Mouse (Mus musculus): ENCODE data around the gene Gatd1. TPM values are rescaled to one million over a fixed set of nuclear protein-coding genes. Genes with fewer than 3 reads are reported as not detected.

The Gatd1 gene
- 36.6 and 60.3 TPM in 2 replicates for polyA plus RNA-seq (2012; rRNA removed)

DNA sequence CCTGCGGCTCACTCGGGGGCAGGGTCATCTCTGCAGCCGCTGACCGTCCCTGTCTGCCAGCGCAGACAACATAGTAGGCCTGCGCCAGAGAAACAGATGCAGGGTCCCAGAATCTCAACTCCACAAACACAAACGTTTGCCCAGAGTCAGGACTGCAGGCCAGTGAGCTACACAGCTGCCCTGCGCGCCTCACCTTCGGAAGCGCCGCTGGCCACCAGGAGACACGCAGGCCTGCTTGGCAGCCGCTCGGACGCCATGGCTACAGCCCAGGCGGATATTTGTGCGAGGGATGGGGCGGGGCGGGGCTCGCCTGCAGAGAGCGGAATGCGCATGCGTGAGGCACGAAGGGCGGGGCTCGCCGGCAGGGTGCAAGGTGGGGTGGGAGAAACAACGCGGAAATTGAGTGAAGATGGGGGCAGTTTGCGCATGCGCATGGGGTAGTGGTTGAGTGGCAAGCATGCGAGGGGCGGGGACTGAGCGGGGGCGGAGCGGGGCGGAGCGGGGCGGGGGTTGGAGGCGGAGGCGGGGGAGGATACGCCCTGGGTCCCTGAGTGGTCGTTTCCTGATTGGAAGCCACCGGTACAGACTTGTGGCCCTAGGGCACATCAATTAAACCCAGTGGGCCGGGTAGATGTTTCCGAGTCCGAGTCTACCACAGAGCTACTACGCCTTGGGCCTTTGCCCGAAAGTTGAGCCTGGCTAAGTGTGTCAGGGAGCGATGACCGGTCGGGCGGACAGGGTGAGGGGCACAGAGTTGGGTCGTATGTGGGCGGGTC, at the start of gene Gatd1:
Gatd1 (minus strand) TSS at position 328 of the 776 bp plus-strand sequence.

DNA sequence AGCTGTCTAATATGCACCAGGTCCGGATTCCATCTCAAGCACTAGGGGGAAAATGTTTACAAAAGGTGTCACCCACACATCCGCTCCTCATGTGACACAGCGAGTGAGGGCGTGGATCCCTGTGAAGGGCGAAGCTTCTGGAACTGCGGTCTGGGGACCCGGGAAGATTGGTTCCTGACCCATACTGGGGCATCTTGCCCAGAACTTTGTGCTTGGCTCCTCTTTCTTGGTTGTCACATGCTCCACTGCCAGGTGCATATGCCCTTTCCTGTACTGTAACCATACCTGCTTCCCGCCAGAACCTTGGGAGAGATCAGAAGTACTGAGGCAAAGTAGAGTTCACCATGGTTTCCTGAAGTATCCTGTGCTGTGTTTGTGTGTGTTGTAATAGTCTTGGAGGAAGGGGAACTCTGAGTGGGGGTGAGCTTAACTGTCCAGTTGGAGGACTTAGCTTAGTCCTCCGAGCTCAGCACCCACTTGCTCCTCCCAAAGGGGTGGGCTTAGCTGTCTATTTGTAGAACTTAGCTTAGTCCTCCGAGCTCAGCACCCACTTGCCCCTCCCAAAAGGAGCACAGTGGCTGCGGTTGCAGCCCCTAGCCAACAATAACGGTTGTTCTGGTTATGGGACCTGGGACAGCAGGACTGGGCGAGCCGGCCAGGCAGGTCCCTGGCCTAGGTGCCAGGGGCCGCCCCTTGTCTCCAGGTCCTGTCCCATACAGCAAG, 46.6 kb upstream of the Gatd1 start, which contains the start of gene Cracr2b:
Cracr2b (plus strand) TSS at position 704 of the 723 bp plus-strand sequence.

DNA sequence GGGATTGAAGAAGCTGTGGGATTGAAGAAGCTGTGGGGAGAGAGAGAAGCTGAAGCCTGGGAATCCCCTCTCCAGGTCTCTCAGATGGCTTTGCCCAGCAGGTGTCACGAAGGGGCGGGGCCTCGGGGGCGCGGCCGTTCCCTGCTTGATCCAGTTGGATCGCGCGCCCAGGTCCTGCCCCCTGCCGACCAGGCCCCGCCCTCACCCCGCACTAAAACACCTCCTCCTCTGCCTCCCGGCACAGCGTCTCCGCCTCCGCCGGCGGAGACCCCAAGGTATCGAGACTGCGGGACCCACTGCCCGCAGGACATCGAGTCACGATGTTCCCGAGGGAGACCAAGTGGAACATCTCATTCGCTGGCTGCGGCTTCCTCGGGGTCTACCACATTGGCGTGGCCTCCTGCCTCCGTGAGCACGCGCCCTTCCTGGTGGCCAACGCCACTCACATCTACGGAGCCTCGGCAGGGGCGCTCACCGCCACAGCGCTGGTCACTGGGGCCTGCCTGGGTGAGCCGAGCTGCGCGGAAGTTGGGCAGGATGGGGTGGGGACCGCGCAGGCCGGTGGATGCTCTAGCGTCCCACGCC, 41.1 kb upstream of the Gatd1 start, which contains the start of gene Pnpla2:
Pnpla2 (plus strand) TSS at position 232 of the 585 bp plus-strand sequence.

DNA sequence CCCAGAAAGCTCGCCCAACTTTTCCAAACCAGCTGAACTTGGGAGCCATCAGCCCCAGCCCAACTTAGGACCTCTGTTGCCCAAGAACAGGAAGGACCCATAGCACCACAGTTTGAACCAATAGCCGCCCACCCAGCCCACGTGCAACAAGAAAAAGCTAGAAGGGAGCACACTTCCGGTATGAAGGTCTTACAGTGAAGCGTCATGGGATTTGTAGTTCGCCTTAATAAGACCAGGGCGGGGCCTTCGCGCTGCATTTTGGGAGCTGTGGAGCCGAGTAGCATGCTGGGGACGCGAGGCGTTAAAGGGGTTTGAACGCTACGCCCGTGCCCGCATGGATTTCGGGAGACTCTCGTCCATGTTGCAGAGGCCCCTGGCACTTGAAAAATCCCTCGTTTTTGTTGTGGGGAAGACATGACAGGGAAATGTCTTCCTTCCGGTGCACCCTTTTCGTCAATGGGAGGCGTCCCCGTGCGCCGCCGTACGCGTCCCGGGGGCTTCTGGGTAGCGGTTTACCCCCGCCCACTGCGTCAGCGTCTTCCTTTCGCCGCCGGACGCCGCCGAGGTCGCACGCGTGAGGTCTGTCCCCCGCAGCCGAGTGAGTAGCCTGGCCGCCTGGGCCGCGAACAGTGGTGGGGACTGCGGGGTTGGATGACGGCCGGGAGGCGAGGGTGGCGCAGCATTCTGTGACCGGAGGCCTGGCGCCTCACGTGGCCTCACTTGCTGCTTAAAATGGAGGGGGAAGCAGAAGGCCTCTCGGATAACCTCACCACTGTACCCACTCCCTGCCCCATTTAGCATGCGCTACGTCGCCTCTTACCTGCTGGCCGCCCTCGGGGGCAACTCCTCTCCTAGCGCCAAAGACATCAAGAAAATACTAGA, 33.4 kb upstream of the Gatd1 start, which contains the start of gene Rplp2:
Rplp2 (plus strand) TSS at position 261 of the 882 bp plus-strand sequence.

DNA sequence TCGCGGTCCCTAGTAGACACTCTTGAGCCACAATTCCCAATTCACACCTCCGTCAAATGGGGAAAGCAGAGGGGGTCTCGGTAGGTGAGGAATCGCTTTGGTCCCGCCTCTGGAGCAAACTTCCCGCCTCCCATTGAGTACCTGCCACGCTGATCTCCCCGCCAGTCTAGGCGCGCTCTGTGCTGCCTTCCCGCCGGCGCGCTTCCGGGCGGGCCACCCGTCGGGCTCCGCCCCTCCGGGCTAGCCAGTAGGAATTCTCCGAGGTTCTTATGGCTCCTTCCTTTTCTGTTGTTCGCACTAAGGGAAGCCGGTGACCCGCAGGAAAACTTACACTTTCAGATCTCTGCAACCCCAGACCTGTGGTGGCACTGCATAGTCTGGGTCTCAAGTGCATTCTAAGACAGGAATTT, 29.9 kb upstream of the Gatd1 start, which contains the start of gene Pidd1:
Pidd1 (minus strand) TSS at position 198 of the 410 bp plus-strand sequence.

DNA sequence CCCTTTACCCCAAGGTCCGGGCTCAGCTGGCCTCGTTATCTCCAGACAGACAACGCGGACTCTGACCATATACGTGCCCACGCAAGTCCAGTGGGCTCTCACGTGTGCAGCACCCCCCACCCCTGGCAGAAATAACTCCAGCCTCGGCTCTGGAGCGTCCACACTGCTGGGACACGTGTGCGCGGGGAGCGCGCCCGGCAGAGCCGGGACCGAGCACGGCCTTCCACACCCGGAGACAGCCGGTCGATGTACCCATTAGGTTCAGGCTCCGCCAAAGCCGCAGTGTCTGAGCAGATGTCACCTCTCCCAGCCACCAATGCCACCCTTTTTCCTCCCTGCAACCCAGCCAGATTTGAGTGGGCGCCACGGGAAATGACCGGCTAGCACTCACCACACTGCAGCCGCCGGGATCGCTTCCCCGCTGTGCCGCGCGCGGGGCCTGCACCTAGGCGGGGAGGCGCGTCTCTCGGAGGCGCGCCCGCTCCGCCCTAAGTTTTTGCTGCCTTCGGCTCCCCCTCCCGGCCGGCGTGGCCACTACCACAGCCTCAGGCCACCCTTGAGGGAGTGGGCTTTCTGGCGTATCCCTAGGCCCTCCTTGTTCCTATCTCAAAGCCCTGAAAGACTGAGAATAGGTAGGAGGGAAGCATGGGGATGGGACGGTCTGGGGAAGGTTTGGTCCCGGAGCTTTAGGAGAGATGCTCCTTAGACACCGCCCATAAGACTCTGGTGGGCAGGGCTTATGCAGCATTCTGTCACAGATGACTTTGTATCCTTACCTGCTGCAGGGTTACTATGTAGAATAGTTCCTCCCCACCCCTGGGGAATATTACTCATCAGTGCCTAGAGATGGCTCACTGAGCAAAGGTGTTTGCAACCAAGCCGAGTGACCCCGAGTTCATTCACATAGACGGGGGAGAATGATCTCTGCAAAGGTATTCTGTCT, 23.5 kb upstream of the Gatd1 start, which contains the start of gene Slc25a22:
Slc25a22 (minus strand) TSS at position 715 of the 943 bp plus-strand sequence.

DNA sequence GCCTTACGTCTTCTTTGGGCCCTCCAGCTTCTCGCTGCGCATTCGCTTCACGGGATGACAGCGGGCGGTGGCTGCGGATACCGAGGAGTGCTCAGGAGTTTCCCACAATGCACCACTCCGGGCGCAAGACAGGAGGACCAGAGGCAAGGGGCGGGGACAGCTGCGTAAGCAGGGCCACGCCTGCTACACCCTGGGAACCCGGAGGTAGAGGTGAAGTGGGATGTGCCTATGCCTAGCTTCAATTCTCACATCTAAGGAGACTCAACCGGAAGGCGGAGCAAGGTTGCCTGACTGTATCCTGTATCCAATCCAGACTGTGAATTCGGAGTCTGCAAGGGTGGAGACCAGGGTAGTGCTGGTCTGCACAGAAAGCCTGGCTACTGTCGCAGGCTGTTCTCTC, 15.4 kb upstream of the Gatd1 start, which contains the start of gene Cend1:
Cend1 (minus strand) TSS at position 182 of the 400 bp plus-strand sequence.

DNA sequence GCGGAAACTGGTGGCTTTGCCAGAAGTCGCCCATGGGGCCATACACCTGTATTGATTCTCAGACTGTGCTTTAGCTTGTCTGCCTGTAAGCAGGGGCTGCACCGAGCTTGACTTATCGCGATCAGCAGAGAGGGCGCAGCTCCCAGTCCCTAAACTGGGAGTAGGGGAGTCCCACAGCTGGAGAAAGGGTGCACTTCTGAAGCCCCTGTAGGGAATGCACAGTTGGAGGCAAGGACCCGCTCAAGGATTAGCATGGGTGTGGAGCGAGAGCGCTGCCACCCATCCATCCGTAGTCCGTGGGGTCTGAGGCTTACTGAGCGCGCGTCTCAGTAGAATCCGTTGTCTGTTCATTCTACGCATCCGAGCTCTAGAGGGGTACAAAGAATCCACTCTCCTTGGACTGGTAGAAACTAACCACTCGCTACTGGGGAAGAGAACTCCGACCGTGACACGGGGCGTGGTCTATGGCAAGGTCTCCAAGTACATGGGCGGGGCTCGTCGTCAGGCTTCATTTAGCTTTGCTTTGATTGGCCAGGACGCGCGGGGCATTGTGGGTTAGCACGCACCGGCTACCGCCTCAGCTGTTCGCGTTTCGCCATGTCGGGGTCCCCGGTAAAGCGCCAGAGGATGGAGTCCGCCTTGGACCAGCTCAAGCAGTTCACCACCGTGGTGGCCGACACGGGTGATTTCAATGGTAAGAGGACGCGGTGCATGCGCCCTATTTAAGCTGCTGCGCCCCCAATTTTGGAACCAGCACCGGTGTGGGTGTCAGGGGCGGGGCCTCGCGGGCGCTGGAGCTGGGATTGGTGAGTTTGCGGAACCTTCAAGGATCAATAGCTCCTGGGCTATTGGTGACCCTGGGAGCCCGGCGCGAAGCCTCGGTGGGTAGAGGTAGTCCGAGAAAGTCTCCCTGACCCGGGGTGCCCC, 22.0 kb downstream of the Gatd1 start, which contains the start of gene Taldo1:
Taldo1 (plus strand) TSS at position 575 of the 927 bp plus-strand sequence.

Other genes starting within 250 kb of the Gatd1 start
- 44.5 and 71.8 TPM in 2 replicates for gene Rnh1, start 241.3 kb downstream of the Gatd1 start, polyA plus RNA-seq (2012; rRNA removed)
- gene Hras, start 220.1 kb downstream of the Gatd1 start, polyA plus RNA-seq (2012; rRNA removed), result 97.5 and 134 TPM in 2 replicates
- gene Lrrc56, start 220.0 kb downstream of the Gatd1 start, polyA plus RNA-seq (2012; rRNA removed), result 15.4 and 17.1 TPM in 2 replicates
- gene Lmntd2, start 200.1 kb downstream of the Gatd1 start, polyA plus RNA-seq (2012; rRNA removed), result 8.6 and 10.9 TPM in 2 replicates
- gene Rassf7, start 198.3 kb downstream of the Gatd1 start, polyA plus RNA-seq (2012; rRNA removed), result 38.0 and 43.8 TPM in 2 replicates
- gene Phrf1, start 185.4 kb downstream of the Gatd1 start, polyA plus RNA-seq (2012; rRNA removed), result 45.8 and 52.9 TPM in 2 replicates
- gene Irf7, start 147.7 kb downstream of the Gatd1 start, polyA plus RNA-seq (2012; rRNA removed), result 0.49 and 0.77 TPM in 2 replicates
- 0.02 and 0.16 TPM in 2 replicates for gene Cdhr5, start 137.3 kb downstream of the Gatd1 start, polyA plus RNA-seq (2012; rRNA removed)
- 0.28 and 4.1 TPM in 2 replicates for gene Sct, start 135.0 kb downstream of the Gatd1 start, polyA plus RNA-seq (2012; rRNA removed)
- gene Drd4, start 122.1 kb downstream of the Gatd1 start, polyA plus RNA-seq (2012; rRNA removed), result 0.56 and 1.6 TPM in 2 replicates
- gene Deaf1, start 86.4 kb downstream of the Gatd1 start, polyA plus RNA-seq (2012; rRNA removed), result 45.2 and 61.7 TPM in 2 replicates
- gene Tmem80, start 86.4 kb downstream of the Gatd1 start, polyA plus RNA-seq (2012; rRNA removed), result 44.9 and 57.3 TPM in 2 replicates
- 2.7 and 3.8 TPM in 2 replicates for gene Eps8l2, start 75.3 kb downstream of the Gatd1 start, polyA plus RNA-seq (2012; rRNA removed)
- 237 and 389 TPM in 2 replicates for gene Taldo1, start 21.9 kb downstream of the Gatd1 start, polyA plus RNA-seq (2012; rRNA removed)
- gene Cend1, start 15.4 kb upstream of the Gatd1 start, polyA plus RNA-seq (2012; rRNA removed), result 6.8 and 9.0 TPM in 2 replicates
- 61.2 and 68.0 TPM in 2 replicates for gene Slc25a22, start 23.8 kb upstream of the Gatd1 start, polyA plus RNA-seq (2012; rRNA removed)
- 29.8 and 30.6 TPM in 2 replicates for gene Pidd1, start 29.9 kb upstream of the Gatd1 start, polyA plus RNA-seq (2012; rRNA removed)
- 1,440 and 4,284 TPM in 2 replicates for gene Rplp2, start 33.2 kb upstream of the Gatd1 start, polyA plus RNA-seq (2012; rRNA removed)
- gene Pnpla2, start 41.1 kb upstream of the Gatd1 start, polyA plus RNA-seq (2012; rRNA removed), result 10.3 and 13.7 TPM in 2 replicates
- 4.1 and 6.6 TPM in 2 replicates for gene Cracr2b, start 47.0 kb upstream of the Gatd1 start, polyA plus RNA-seq (2012; rRNA removed)
- gene Cd151, start 53.3 kb upstream of the Gatd1 start, polyA plus RNA-seq (2012; rRNA removed), result 70.7 and 98.9 TPM in 2 replicates
- 45.0 and 90.3 TPM in 2 replicates for gene Polr2l, start 61.0 kb upstream of the Gatd1 start, polyA plus RNA-seq (2012; rRNA removed)
- gene Tspan4, start 61.1 kb upstream of the Gatd1 start, polyA plus RNA-seq (2012; rRNA removed), result 19.9 and 31.4 TPM in 2 replicates
- gene Chid1, start 125.7 kb upstream of the Gatd1 start, polyA plus RNA-seq (2012; rRNA removed), result 17.4 and 24.0 TPM in 2 replicates
- gene Ap2a2, start 148.0 kb upstream of the Gatd1 start, polyA plus RNA-seq (2012; rRNA removed), result 40.9 and 45.4 TPM in 2 replicates
- gene Muc6, start 241.2 kb upstream of the Gatd1 start, polyA plus RNA-seq (2012; rRNA removed), result 0.08 and 0.11 TPM in 2 replicates